Mouse (Mus musculus) layer of hippocampus, adult 2 months (tissue): ENCODE results near the gene Izumo2. TPM values are rescaled to one million over a fixed set of nuclear protein-coding genes. Genes with fewer than 3 reads are reported as not detected.
A peak's percentile ranks its signal among the peaks of the same experiment; 100 is the strongest.

ENCODE experiments used
- DNase-seq, 2 experiments: peaks; one replicate each; pipeline ENCODE4 v3.0.0; 2022; ENCODE audit warnings: low spot score in 2 of 2
- H3K27ac ChIP-seq: fragments of 200-600 bp; 2 replicates; pipeline ENCODE4 v1.8.1; 2022
- H3K4me3 ChIP-seq: fragments of 200-600 bp; 2 replicates; pipeline ENCODE4 v1.8.1; 2022; ENCODE audit warnings: mild to moderate bottlenecking
- CTCF ChIP-seq: fragments of 200-600 bp; conservative IDR thresholded peaks from 2 replicates; pipeline ENCODE4 v1.8.1; 2022; ENCODE audit warnings: antibody characterized with exemption, mild to moderate bottlenecking, moderate library complexity
- long read RNA-seq, 2 experiments: library from polyadenylated mRNA; stranded (forward); transcript quantifications; one replicate each; pipeline ENCODE4 v2.0.0; 2021; ENCODE audit warnings: borderline mapping rate in 2 of 2
- total RNA-seq, 2 experiments: library from RNA; stranded (reverse); gene quantifications; 2 replicates each; pipeline ENCODE4 v1.2.3; 2021

Izumo2 gene
- total RNA-seq: not detected
- long read RNA-seq, experiment 1: 0 reads
- long read RNA-seq, experiment 2: 0 reads

GRCm38 (mm10) chr7:44708574-44708973 lies at the start of gene Izumo2:
Izumo2 (plus strand) TSS chr7:44708742.
- DNase-seq: no peak
- H3K4me3 ChIP-seq: no peak within 1 kb of the TSS
- no peak for TF ChIP-seq CTCF
- no peak within 1 kb of the TSS for H3K27ac ChIP-seq

GRCm38 (mm10) chr7:44661219-44661618 lies 47.3 kb upstream of the Izumo2 start:
- peak; percentile 87 for DNase-seq
- Histone ChIP-seq H3K4me3 (no peak overlapping the region), H3K27ac (peak overlapping the region; percentile 81)
- TF ChIP-seq CTCF: no peak

- Histone ChIP-seq H3K4me3 (no peak overlapping the region), H3K27ac (peak overlapping the region; percentile 81)
- no peak for DNase-seq
- no peak for TF ChIP-seq CTCF
Measured at GRCm38 (mm10) chr7:44662168-44662567, 46.4 kb upstream of the Izumo2 start.

GRCm38 (mm10) chr7:44662569-44662968 lies 46.0 kb upstream of the Izumo2 start:
- H3K4me3 ChIP-seq: no peak overlapping the region
- TF ChIP-seq CTCF: no peak
- H3K27ac ChIP-seq: peak overlapping the region; percentile 81
- no peak for DNase-seq

GRCm38 (mm10) chr7:44663546-44663945 lies 45.0 kb upstream of the Izumo2 start:
- no peak for DNase-seq
- Histone ChIP-seq H3K27ac (no peak overlapping the region), H3K4me3 (no peak overlapping the region)
- no peak for TF ChIP-seq CTCF

GRCm38 (mm10) chr7:44664731-44665130 lies 43.8 kb upstream of the Izumo2 start:
- no peak for TF ChIP-seq CTCF
- DNase-seq: no peak
- Histone ChIP-seq H3K4me3 (no peak overlapping the region), H3K27ac (no peak overlapping the region)

GRCm38 (mm10) chr7:44666462-44666861 lies 42.1 kb upstream of the Izumo2 start:
- Histone ChIP-seq H3K27ac (no peak overlapping the region), H3K4me3 (no peak overlapping the region)
- DNase-seq: no peak
- peak; percentile 53 for TF ChIP-seq CTCF

- TF ChIP-seq CTCF: no peak
- DNase-seq: no peak
- H3K4me3 ChIP-seq: no peak overlapping the region
- no peak overlapping the region for H3K27ac ChIP-seq
Measured at GRCm38 (mm10) chr7:44667996-44668738, 40.4 kb upstream of the Izumo2 start.

GRCm38 (mm10) chr7:44669103-44669502 lies 39.4 kb upstream of the Izumo2 start:
- no peak overlapping the region for H3K27ac ChIP-seq
- no peak for DNase-seq
- no peak overlapping the region for H3K4me3 ChIP-seq
- TF ChIP-seq CTCF: no peak

- Histone ChIP-seq H3K4me3 (peak within 1 kb of the TSS; percentile 60), H3K27ac (peak within 1 kb of the TSS; percentile 90)
- DNase-seq: peak; percentile 93 to 96
- TF ChIP-seq CTCF: peak; percentile 49
Measured at GRCm38 (mm10) chr7:44670803-44671202, 37.7 kb upstream of the Izumo2 start, which contains the start of gene Myh14. Myh14 (minus strand) TSS chr7:44670843.

GRCm38 (mm10) chr7:44672193-44672592 lies 36.3 kb upstream of the Izumo2 start:
- H3K4me3 ChIP-seq: no peak overlapping the region
- no peak for TF ChIP-seq CTCF
- no peak for DNase-seq

GRCm38 (mm10) chr7:44674511-44674910 lies 34.0 kb upstream of the Izumo2 start:
- Histone ChIP-seq H3K27ac (no peak overlapping the region), H3K4me3 (no peak overlapping the region)
- no peak for DNase-seq
- TF ChIP-seq CTCF: peak; percentile 51

More at GRCm38 (mm10) chr7:44672193-44672592, 36.3 kb upstream of the Izumo2 start:
- H3K27ac ChIP-seq: no peak overlapping the region; the same call in 1 of the 2 replicates

GRCm38 (mm10) chr7:44675171-44675570 lies 33.4 kb upstream of the Izumo2 start:
- TF ChIP-seq CTCF: no peak
- H3K4me3 ChIP-seq: no peak overlapping the region
- DNase-seq: no peak
- no peak overlapping the region for H3K27ac ChIP-seq

- no peak for TF ChIP-seq CTCF
- Histone ChIP-seq H3K4me3 (no peak overlapping the region), H3K27ac (peak overlapping the region; percentile 87)
- DNase-seq: no peak
Measured at GRCm38 (mm10) chr7:44676126-44676525, 32.4 kb upstream of the Izumo2 start.
